Mouse (Mus musculus) embryonic fibroblast, embryonic 13.5 days (primary cell): ENCODE results near the gene Defb36.

ENCODE experiments used
- CTCF ChIP-seq: IDR thresholded peaks from 2 replicates; pipeline ENCODE4 v1.5.1; 2011; ENCODE audit warnings: mild to moderate bottlenecking, control low read depth, low read length, moderate library complexity, borderline replicate concordance; ENCODE audit not compliant: insufficient read depth
- POLR2A ChIP-seq: IDR thresholded peaks from 2 replicates; pipeline ENCODE4 v1.6.1; 2011; ENCODE audit warnings: low read depth, mild to moderate bottlenecking, control low read depth, low read length, moderate library complexity

DNA sequence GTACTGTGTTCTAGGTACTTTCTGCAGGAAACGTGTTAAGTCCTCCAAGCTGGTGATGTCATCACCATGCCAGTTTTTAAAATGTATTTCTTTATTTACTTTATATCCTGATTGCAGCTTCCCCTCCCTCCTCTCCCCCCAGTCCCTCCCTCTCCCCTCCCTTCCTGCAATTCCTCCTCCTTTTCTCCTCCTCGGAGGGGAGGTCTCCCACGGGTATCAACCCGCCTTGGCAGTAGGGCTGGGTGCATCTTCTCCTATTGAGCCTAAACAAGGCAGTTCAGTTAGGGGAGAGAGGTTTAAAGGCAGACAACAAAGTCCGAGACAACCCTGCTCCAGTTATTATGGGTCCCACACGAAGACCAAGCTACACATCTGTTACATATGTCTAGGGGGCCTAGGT, 34.7 kb downstream of the Defb36 start:
- TF ChIP-seq POLR2A (no peak), CTCF (no peak)
